In the genomic region with DNA sequence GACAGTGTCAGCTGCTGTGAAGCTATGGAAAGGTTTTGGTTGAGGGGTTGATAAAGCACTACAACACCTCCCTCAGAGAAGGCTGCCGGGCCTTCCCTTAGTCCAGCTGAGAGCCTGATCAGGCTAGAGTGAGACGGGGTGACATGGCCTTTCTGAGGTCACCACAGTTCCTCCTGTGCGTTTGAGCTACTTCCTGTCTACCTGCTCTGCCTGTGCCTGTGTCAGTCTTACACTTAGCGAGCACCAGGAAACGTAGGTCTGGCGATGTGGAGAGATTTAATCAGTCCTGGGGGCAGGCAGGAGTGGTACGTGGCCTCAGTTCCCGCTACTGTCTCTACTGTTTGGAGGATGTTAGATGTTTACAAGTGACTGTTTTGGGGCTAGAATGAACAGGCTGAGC, we compare ENCODE assay signal across 14 mouse cellular contexts. TPM values are rescaled to one million over a fixed set of nuclear protein-coding genes. Genes with fewer than 3 reads are reported as not detected.
DNase-seq lines count a peak whose midpoint lies in the region; ATAC-seq and TF ChIP-seq lines count a peak whose summit lies in the region.
"Had no signal": no experiment of that assay in that cellular context is flagged by ENCODE, and none has a peak within 500 bp of the region (broad histone marks: within the 10 kb centered on the region; RNA-seq: fewer than 3 reads in every experiment).

No protein-coding gene starts in this region.

- H3K4me3 ChIP-seq in forebrain, embryonic 10.5 days: no peak overlapping the region
- no peak overlapping the region for H3K4me3 ChIP-seq in forebrain, embryonic 15.5 days
- no peak overlapping the region for H3K4me3 ChIP-seq in left cerebral cortex, adult 2 months
- no peak overlapping the region for H3K4me3 ChIP-seq in forebrain, embryonic 11.5 days (ENCODE audit: low read depth, low read length)
- H3K4me3 ChIP-seq: embryonic facial prominence, embryonic 10.5 days; hindbrain, embryonic 13.5 days; neural tube, embryonic 15.5 days had no signal

- peak overlapping the region; percentile 59 for H3K27ac ChIP-seq in forebrain, embryonic 10.5 days
- H3K27ac ChIP-seq in forebrain, embryonic 15.5 days (replicated peaks): no peak overlapping the region
- H3K27ac ChIP-seq in left cerebral cortex, adult 2 months: peak overlapping the region; percentile 79
- no peak overlapping the region for H3K27ac ChIP-seq in forebrain, embryonic 11.5 days (ENCODE audit: low read depth, low read length)
- H3K27ac ChIP-seq: hindbrain, embryonic 13.5 days; neural tube, embryonic 15.5 days had no signal

- H3K9ac ChIP-seq in forebrain, embryonic 15.5 days (replicated peaks): no peak overlapping the region
- no peak overlapping the region for H3K9ac ChIP-seq in forebrain, embryonic 11.5 days (ENCODE audit: low read length)
- H3K9ac ChIP-seq: hindbrain, embryonic 13.5 days; neural tube, embryonic 15.5 days had no signal

- TF ChIP-seq CTCF in left cerebral cortex, adult 2 months (IDR thresholded peaks at IDR 0.05): no peak

- H3K4me1 ChIP-seq in forebrain, embryonic 10.5 days: peaks cover 73% of the 10 kb centered on the region
- H3K4me1 ChIP-seq in forebrain, embryonic 15.5 days: peaks cover 46% of the 10 kb centered on the region
- peaks cover 6% of the 10 kb centered on the region; the same call in 1 of the 2 replicates for H3K4me1 ChIP-seq in forebrain, embryonic 11.5 days (replicated peaks; ENCODE audit: control insufficient read depth, insufficient read depth, low read length)

- intact Hi-C loops in left cerebral cortex, adult 2 months (cut with DNase I): loop anchor here (2.0 kb wide), 1 partner anchor 187 kb away; no protein-coding TSS in a partner anchor

- no peak for ATAC-seq in forebrain, embryonic 15.5 days (replicated peaks)
- ATAC-seq in hematopoietic stem cell, adult 5-6 weeks (replicated peaks in 1 of 2; ENCODE audit: insufficient read depth in 1 of 2, low FRiP score in 2 of 2, low TSS enrichment in 1 of 2, low read depth in 1 of 2, poor library complexity in 2 of 2, severe bottlenecking in 2 of 2): peak; percentile 30 to 33; a peak in 3 of 4 replicates
- no peak for ATAC-seq in forebrain, embryonic 11.5 days (replicated peaks; ENCODE audit: low FRiP score)

- 65% methylated on average over 8 of the region's 8 CpGs for WGBS in forebrain, embryonic 10.5 days
- WGBS in forebrain, embryonic 15.5 days: 65% methylated on average over 8 of the region's 8 CpGs
- 60% methylated on average over 8 of the region's 8 CpGs for WGBS in forebrain, embryonic 11.5 days

- H3K27me3 ChIP-seq in forebrain, embryonic 10.5 days (ENCODE audit: poor library complexity, severe bottlenecking): no peaks in the 10 kb centered on the region
- no peaks in the 10 kb centered on the region for H3K27me3 ChIP-seq in forebrain, embryonic 15.5 days
- no peaks in the 10 kb centered on the region for H3K27me3 ChIP-seq in forebrain, embryonic 11.5 days (ENCODE audit: control insufficient read depth, insufficient read depth, low read length)
- H3K27me3 ChIP-seq: neural tube, embryonic 15.5 days had no signal

- no peaks in the 10 kb centered on the region for H3K9me3 ChIP-seq in forebrain, embryonic 10.5 days
- H3K9me3 ChIP-seq in forebrain, embryonic 15.5 days: no peaks in the 10 kb centered on the region
- H3K9me3 ChIP-seq in forebrain, embryonic 11.5 days (ENCODE audit: control insufficient read depth, low read length): no peaks in the 10 kb centered on the region
- H3K9me3 ChIP-seq: embryonic facial prominence, embryonic 10.5 days; hindbrain, embryonic 13.5 days; neural tube, embryonic 15.5 days had no signal

- no peak overlapping the region for H3K4me2 ChIP-seq in forebrain, embryonic 15.5 days (replicated peaks)
- no peak overlapping the region for H3K4me2 ChIP-seq in forebrain, embryonic 11.5 days (ENCODE audit: low read depth, low read length, severe bottlenecking)
- H3K4me2 ChIP-seq: hindbrain, embryonic 13.5 days; neural tube, embryonic 15.5 days had no signal

- no peaks in the 10 kb centered on the region for H3K36me3 ChIP-seq in forebrain, embryonic 10.5 days (replicated peaks)
- H3K36me3 ChIP-seq in forebrain, embryonic 15.5 days: no peaks in the 10 kb centered on the region
- H3K36me3 ChIP-seq in forebrain, embryonic 11.5 days (ENCODE audit: control insufficient read depth, insufficient read depth, low read length): no peaks in the 10 kb centered on the region
- H3K36me3 ChIP-seq: embryonic facial prominence, embryonic 10.5 days; hindbrain, embryonic 13.5 days; neural tube, embryonic 15.5 days had no signal

- no peak for DNase-seq in forebrain, embryonic 10.5 days (ENCODE audit: extremely low spot score, low spot score)
- DNase-seq in left cerebral cortex, adult 2 months (ENCODE audit: extremely low spot score in 1 of 2, low spot score in 2 of 2): no peak
- DNase-seq in left cerebral cortex, adult 18-20 months (ENCODE audit: low spot score in 2 of 2): no peak
- peak; percentile 58 to 62 for DNase-seq in natural killer cell, adult 2 months (ENCODE audit: low spot score in 2 of 2)
- no peak for DNase-seq in gastrocnemius, postnatal 25 days
- no peak for DNase-seq in forebrain, embryonic 11.5 days (ENCODE audit: low spot score)
- DNase-seq: cerebellum, adult 9-11 months; layer of hippocampus, adult 9-11 months; left cerebral cortex, postnatal 4 days had no signal

RNA-seq across cellular contexts. Expression of a gene that starts 3.8 kb away (rescaled TPM):
- 23.4 and 26.2 TPM in 2 replicates for polyA plus RNA-seq in forebrain, embryonic 10.5 days (2016; fragmentation: Nextera tagmentation; extraction: Ambion mirVana)
- polyA plus RNA-seq in forebrain, embryonic 15.5 days (2015; fragmentation: Nextera tagmentation; extraction: Ambion mirVana): 29.7 and 32.7 TPM in 2 replicates
- total RNA-seq in left cerebral cortex, adult 2 months (2021): 10 to 100 TPM; 22.6 to 26.1 TPM
- 10 to 100 TPM; 28.1 to 32.5 TPM for total RNA-seq in left cerebral cortex, adult 18-20 months (2021)
- 5.8 and 104 TPM in 2 replicates for total RNA-seq in hematopoietic stem cell, adult 5-6 weeks (2017)
- total RNA-seq in gastrocnemius, postnatal 25 days (2021): 10 to 100 TPM; 10.8 to 14.5 TPM
- 18.6 and 23.4 TPM in 2 replicates for polyA plus RNA-seq in forebrain, embryonic 11.5 days (2014; fragmentation: Nextera tagmentation; extraction: Ambion mirVana)

Comparison
In these comparisons a context has a peak if more than half of its experiments do, and no peak if none do; other contexts are left out.
1. H3K27ac ChIP-seq: peak in forebrain, embryonic 10.5 days (single experiment) and left cerebral cortex, adult 2 months (single experiment); none in forebrain, embryonic 15.5 days (single experiment) and forebrain, embryonic 11.5 days (single experiment).
2. DNase-seq: peak in natural killer cell, adult 2 months (2 of 2); none in forebrain, embryonic 10.5 days (single experiment), left cerebral cortex, adult 2 months (0 of 2), left cerebral cortex, adult 18-20 months (0 of 2), gastrocnemius, postnatal 25 days (single experiment) and forebrain, embryonic 11.5 days (single experiment).
3. ATAC-seq: peak in hematopoietic stem cell, adult 5-6 weeks (2 of 2); none in forebrain, embryonic 15.5 days (single experiment) and forebrain, embryonic 11.5 days (single experiment).